Mouse (Mus musculus) liver, embryonic 14.5 days (tissue): ENCODE data around the gene Ldb3. TPM values are rescaled to one million over a fixed set of nuclear protein-coding genes. Genes with fewer than 3 reads are reported as not detected.

Experiments
- ATAC-seq: fragments of 200-750 bp; cut with Nextera tagmentation; 2 replicates; pipeline ENCODE4 v1.8.0; 2017; ENCODE audit warnings: moderate number of reproducible peaks, mild to moderate bottlenecking, moderate library complexity; ENCODE audit not compliant: insufficient read depth
- DNase-seq, 3 experiments: peaks; one replicate each; pipeline ENCODE4 v3.0.0-alpha.2; 2012 to 2013; ENCODE audit warnings: low read depth in 3 of 3, low spot score in 3 of 3
- H3K27ac ChIP-seq: fragments of 300-500 bp; sonication (generic); 2 replicates; pipeline ENCODE4 v1.5.1; 2014; ENCODE audit warnings: moderate library complexity, mild to moderate bottlenecking, control low read depth, inconsistent platforms
- H3K27me3 ChIP-seq: fragments of 300-500 bp; sonication (generic); 2 replicates; pipeline ENCODE4 v1.6.1; 2014; ENCODE audit warnings: mild to moderate bottlenecking, low read length, moderate library complexity; ENCODE audit not compliant: control insufficient read depth, insufficient read depth
- H3K36me3 ChIP-seq: fragments of 300-500 bp; sonication (generic); replicated peaks from 2 replicates; pipeline ENCODE4 v1.6.1; 2014; ENCODE audit warnings: low read depth; ENCODE audit not compliant: control insufficient read depth, insufficient read depth
- H3K4me1 ChIP-seq, 2 experiments: fragments of 200-500 bp in 1 of 2; fragments of 300-500 bp in 1 of 2; sonication (generic) in 1 of 2; replicated peaks; 2 replicates each; pipeline ENCODE4 v1.6.1; 2012 to 2014; ENCODE audit warnings: antibody characterized with exemption in 1 of 2, inconsistent platforms in 1 of 2, low read length in 1 of 2; ENCODE audit not compliant: control insufficient read depth in 2 of 2, insufficient read depth in 2 of 2
- H3K4me2 ChIP-seq: fragments of 300-500 bp; sonication (generic); 2 replicates; pipeline ENCODE4 v1.6.1; 2014; ENCODE audit warnings: low read depth, mild to moderate bottlenecking, control low read depth, moderate library complexity
- H3K4me3 ChIP-seq, 2 experiments: fragments of 200-500 bp in 1 of 2; fragments of 300-500 bp in 1 of 2; sonication (generic) in 1 of 2; 2 replicates each; pipeline ENCODE4 v1.5.1; 2012 to 2014; ENCODE audit warnings: low read depth in 2 of 2, low read length in 2 of 2, mild to moderate bottlenecking in 2 of 2, control low read depth in 1 of 2, inconsistent platforms in 1 of 2, moderate library complexity in 1 of 2; ENCODE audit not compliant: insufficient read depth in 1 of 2
- H3K9ac ChIP-seq: fragments of 300-500 bp; sonication (generic); replicated peaks from 2 replicates; pipeline ENCODE4 v1.6.1; 2014; ENCODE audit warnings: mild to moderate bottlenecking, control low read depth, moderate library complexity
- H3K9me3 ChIP-seq: fragments of 300-500 bp; sonication (generic); 2 replicates; pipeline ENCODE4 v1.6.1; 2016; ENCODE audit warnings: low read length, mixed read lengths; ENCODE audit not compliant: control insufficient read depth
- CTCF ChIP-seq: IDR thresholded peaks from 2 replicates; pipeline ENCODE4 v1.5.1; 2016; ENCODE audit warnings: antibody characterized with exemption, low read depth, control low read depth
- EP300 ChIP-seq: IDR thresholded peaks from 2 replicates; pipeline ENCODE4 v1.6.1; 2016; ENCODE audit warnings: antibody characterized with exemption, low read depth
- WGBS: fragments of 180-500 bp; shearing (Covaris S2); extraction: QIAGEN DNeasy Blood & Tissue Kit; methylation state at CpG from one replicate; pipeline ENCODE4 v1.1.7; 2014; ENCODE audit not compliant: insufficient replicate concordance; 5-methylcytosine and 5-hydroxymethylcytosine counted together
- polyA plus RNA-seq, 2 experiments: library from polyadenylated mRNA; depleted of rRNA in 1 of 2; stranded (reverse) in 1 of 2; unstranded in 1 of 2; fragments of >200 nt; fragmentation: Nextera tagmentation in 1 of 2; extraction: Ambion mirVana in 1 of 2; gene quantifications; 2 replicates each; pipeline versions ENCODE4 v1.2.1 to v1.2.3; 2012 to 2014

Gene Ldb3
- polyA plus RNA-seq, 2 experiments = 0.05 to 0.07 TPM

GRCm38 (mm10) chr14:34561647-34562046 lies 26.8 kb downstream of the Ldb3 start:
- Histone ChIP-seq H3K27ac (no peak overlapping the region), H3K27me3 (no peaks in the 10 kb centered on the region), H3K9me3 (no peaks in the 10 kb centered on the region), H3K4me2 (no peak overlapping the region), H3K4me1 (no peaks in the 10 kb centered on the region), H3K4me3 (no peak overlapping the region), H3K9ac (no peak overlapping the region), H3K36me3 (no peaks in the 10 kb centered on the region)
- DNase-seq = no peak
- TF ChIP-seq CTCF (no peak), EP300 (no peak)
- WGBS = 63% methylated on average over 8 of the region's 8 CpGs
- ATAC-seq = no peak

- DNase-seq = no peak
- H3K4me1 ChIP-seq = no peaks in the 10 kb centered on the region
- WGBS = 62% methylated on average over 9 of the region's 9 CpGs
- H3K9ac ChIP-seq = no peak overlapping the region
- no peaks in the 10 kb centered on the region for H3K27me3 ChIP-seq
- TF ChIP-seq EP300 = no peak
- no peak for TF ChIP-seq CTCF
- H3K9me3 ChIP-seq = no peaks in the 10 kb centered on the region
- no peaks in the 10 kb centered on the region for H3K36me3 ChIP-seq
- ATAC-seq = no peak
- no peak overlapping the region for H3K4me3 ChIP-seq
- H3K27ac ChIP-seq = no peak overlapping the region
- no peak overlapping the region for H3K4me2 ChIP-seq
Measured at GRCm38 (mm10) chr14:34558947-34559346, 29.5 kb downstream of the Ldb3 start.

GRCm38 (mm10) chr14:34555211-34555610 lies 33.3 kb downstream of the Ldb3 start:
- no peak overlapping the region for H3K4me2 ChIP-seq
- DNase-seq = no peak
- H3K9ac ChIP-seq = no peak overlapping the region
- H3K27ac ChIP-seq = no peak overlapping the region
- TF ChIP-seq EP300 (no peak), CTCF (no peak)
- no peaks in the 10 kb centered on the region for H3K9me3 ChIP-seq
- no peaks in the 10 kb centered on the region; the same call in 1 of the 2 replicates for H3K27me3 ChIP-seq
- ATAC-seq = no peak
- no peaks in the 10 kb centered on the region for H3K36me3 ChIP-seq
- H3K4me3 ChIP-seq = no peak overlapping the region
- 56% methylated on average over 13 of the region's 13 CpGs for WGBS
- no peaks in the 10 kb centered on the region for H3K4me1 ChIP-seq

- Histone ChIP-seq H3K4me3 (no peak overlapping the region), H3K9ac (no peak overlapping the region), H3K27ac (no peak overlapping the region), H3K4me2 (no peak overlapping the region), H3K36me3 (no peaks in the 10 kb centered on the region), H3K27me3 (peaks cover 9% of the 10 kb centered on the region), H3K9me3 (no peaks in the 10 kb centered on the region), H3K4me1 (no peaks in the 10 kb centered on the region)
- DNase-seq (no peak), ATAC-seq (no peak)
- whole genome bisulfite sequencing = 53% methylated on average over 3 of the region's 3 CpGs
- TF ChIP-seq EP300 (no peak), CTCF (no peak)
Measured at GRCm38 (mm10) chr14:34554047-34554446, 34.4 kb downstream of the Ldb3 start.

- Histone ChIP-seq H3K4me1 (no peaks in the 10 kb centered on the region), H3K9ac (no peak overlapping the region), H3K36me3 (no peaks in the 10 kb centered on the region), H3K4me3 (no peak overlapping the region), H3K9me3 (no peaks in the 10 kb centered on the region), H3K27ac (no peak overlapping the region), H3K4me2 (no peak overlapping the region), H3K27me3 (peaks cover 15% of the 10 kb centered on the region)
- WGBS = 59% methylated on average over 6 of the region's 6 CpGs
- ATAC-seq = no peak
- no peak for TF ChIP-seq CTCF
- TF ChIP-seq EP300 = no peak
- no peak for DNase-seq
Measured at GRCm38 (mm10) chr14:34553470-34553869, 35.0 kb downstream of the Ldb3 start.

- 59% methylated on average over 5 of the region's 5 CpGs for WGBS
- Histone ChIP-seq H3K27me3 (peaks cover 23% of the 10 kb centered on the region), H3K4me1 (no peaks in the 10 kb centered on the region), H3K4me2 (no peak overlapping the region), H3K9ac (no peak overlapping the region), H3K36me3 (no peaks in the 10 kb centered on the region), H3K9me3 (no peaks in the 10 kb centered on the region), H3K27ac (no peak overlapping the region), H3K4me3 (no peak overlapping the region)
- DNase-seq = no peak
- ATAC-seq = no peak
- TF ChIP-seq CTCF (no peak), EP300 (no peak)
Measured at GRCm38 (mm10) chr14:34552226-34552625, 36.3 kb downstream of the Ldb3 start.
